Mouse (Mus musculus): ENCODE measurements around the gene Rbm8a2.

The Rbm8a2 gene

GRCm38 (mm10) chr1:175931391-175931790, 47.5 kb downstream of the Rbm8a2 start:
- no peak for DNase-seq (ENCODE audit: low read depth, low spot score)
